Mouse (Mus musculus): Measurements from ENCODE around the gene Reln.

GRCm38 (mm10) chr5:22360510-22360909 is 16.0 kb upstream of the Reln start:
- no peak for TF ChIP-seq EP300 (IDR thresholded peaks at IDR 0.05)
- no peak for TF ChIP-seq CTCF (IDR thresholded peaks at IDR 0.05)
